Mouse (Mus musculus) neural tube, embryonic 11.5 days (tissue): Measurements from ENCODE around the gene Zfp358. TPM values are rescaled to one million over a fixed set of nuclear protein-coding genes. Genes with fewer than 3 reads are reported as not detected.

Experiments used
- ATAC-seq: fragments of 200-750 bp; cut with Nextera tagmentation; 2 replicates; pipeline ENCODE4 v1.8.0; 2017; ENCODE audit warnings: moderate number of reproducible peaks, mild to moderate bottlenecking, moderate TSS enrichment, moderate library complexity; ENCODE audit not compliant: insufficient read depth, low FRiP score, low TSS enrichment
- DNase-seq: peaks from one replicate; pipeline ENCODE4 v3.0.0-alpha.2; 2015; ENCODE audit warnings: low spot score
- H3K27ac ChIP-seq: fragments of 300-500 bp; sonication (generic); 2 replicates; pipeline ENCODE4 v1.5.1; 2014; ENCODE audit warnings: low read depth, mild to moderate bottlenecking, low read length
- H3K27me3 ChIP-seq: fragments of 300-500 bp; sonication (generic); 2 replicates; pipeline ENCODE4 v1.6.1; 2014; ENCODE audit warnings: mild to moderate bottlenecking, low read length, mixed read lengths; ENCODE audit not compliant: control insufficient read depth, insufficient read depth
- H3K36me3 ChIP-seq: fragments of 300-500 bp; sonication (generic); 2 replicates; pipeline ENCODE4 v1.6.1; 2014; ENCODE audit warnings: mild to moderate bottlenecking, low read length, moderate library complexity, mixed read lengths; ENCODE audit not compliant: control insufficient read depth, insufficient read depth
- H3K4me1 ChIP-seq: fragments of 300-500 bp; sonication (generic); 2 replicates; pipeline ENCODE4 v1.6.1; 2014; ENCODE audit warnings: low read length, mixed read lengths; ENCODE audit not compliant: control insufficient read depth, insufficient read depth
- H3K4me2 ChIP-seq: fragments of 300-500 bp; sonication (generic); 2 replicates; pipeline ENCODE4 v1.6.1; 2014; ENCODE audit warnings: low read depth, mild to moderate bottlenecking, moderate library complexity
- H3K4me3 ChIP-seq: fragments of 300-500 bp; sonication (generic); 2 replicates; pipeline ENCODE4 v1.5.1; 2014; ENCODE audit warnings: low read depth, low read length
- H3K9ac ChIP-seq: fragments of 300-500 bp; sonication (generic); 2 replicates; pipeline ENCODE4 v1.6.1; 2014; ENCODE audit warnings: mild to moderate bottlenecking, low read length
- H3K9me3 ChIP-seq: fragments of 300-500 bp; sonication (generic); 2 replicates; pipeline ENCODE4 v1.6.1; 2016; ENCODE audit warnings: low read length; ENCODE audit not compliant: control insufficient read depth
- whole genome bisulfite sequencing: fragments of 180-500 bp; shearing (Covaris S2); extraction: QIAGEN DNeasy Blood & Tissue Kit; methylation state at CpG from one replicate; pipeline ENCODE4 v1.1.7; 2014; 5-methylcytosine and 5-hydroxymethylcytosine counted together
- polyA plus RNA-seq: library from polyadenylated mRNA; unstranded; fragments of >200 nt; fragmentation: Nextera tagmentation; extraction: Ambion mirVana; gene quantifications from 2 replicates; pipeline ENCODE4 v1.2.1, GENCODE M21; 2014

The Zfp358 gene
- polyA plus RNA-seq, 1 experiment from 2014 or later: 29.9 TPM

GRCm38 (mm10) chr8:3495578-3496427, 2.9 kb downstream of the Zfp358 start:
- no peak overlapping the region for H3K9ac ChIP-seq
- no peak for DNase-seq
- peaks cover 19% of the 10 kb centered on the region for H3K36me3 ChIP-seq
- WGBS: 97% methylated on average over 44 of the region's 44 CpGs
- H3K27ac ChIP-seq: no peak overlapping the region
- no peak overlapping the region for H3K4me2 ChIP-seq
- peaks cover under 1% of the 10 kb centered on the region; the same call in 1 of the 2 replicates for H3K4me1 ChIP-seq
- H3K4me3 ChIP-seq: no peak overlapping the region
- H3K27me3 ChIP-seq: no peaks in the 10 kb centered on the region
- no peak for ATAC-seq
- H3K9me3 ChIP-seq: peaks cover 5% of the 10 kb centered on the region; the same call in 1 of the 2 replicates

GRCm38 (mm10) chr8:3496428-3496748, 3.5 kb downstream of the Zfp358 start:
- Histone ChIP-seq H3K4me2 (no peak overlapping the region), H3K4me3 (no peak overlapping the region), H3K9ac (no peak overlapping the region), H3K27me3 (no peaks in the 10 kb centered on the region), H3K36me3 (peaks cover 19% of the 10 kb centered on the region), H3K9me3 (peaks cover 5% of the 10 kb centered on the region; the same call in 1 of the 2 replicates), H3K27ac (no peak overlapping the region), H3K4me1 (peaks cover 6% of the 10 kb centered on the region)
- no peak for DNase-seq
- 93% methylated on average over 15 of the region's 15 CpGs for WGBS
- no peak for ATAC-seq

- Histone ChIP-seq H3K9me3 (peaks cover 5% of the 10 kb centered on the region; the same call in 1 of the 2 replicates), H3K27ac (no peak overlapping the region), H3K36me3 (peaks cover 19% of the 10 kb centered on the region), H3K27me3 (no peaks in the 10 kb centered on the region), H3K9ac (no peak overlapping the region), H3K4me2 (no peak overlapping the region), H3K4me1 (peaks cover 6% of the 10 kb centered on the region), H3K4me3 (no peak overlapping the region)
- no peak for ATAC-seq
- 91% methylated on average over 3 of the region's 3 CpGs for WGBS
- DNase-seq: no peak
These were observed 5.6 kb downstream of the Zfp358 start for GRCm38 (mm10) chr8:3498583-3498982.

- H3K4me1 ChIP-seq: peaks cover 6% of the 10 kb centered on the region
- peaks cover 19% of the 10 kb centered on the region for H3K36me3 ChIP-seq
- ATAC-seq: no peak; the same call in none of the 2 replicates
- 9% methylated on average over 8 of the region's 8 CpGs for WGBS
- H3K4me2 ChIP-seq: peak overlapping the region; percentile 62
- H3K9me3 ChIP-seq: peaks cover 5% of the 10 kb centered on the region; the same call in 1 of the 2 replicates
- H3K4me3 ChIP-seq: peak overlapping the region; percentile 77
- no peak for DNase-seq
- H3K27ac ChIP-seq: peak overlapping the region; percentile 71
- no peaks in the 10 kb centered on the region for H3K27me3 ChIP-seq
- peak overlapping the region; percentile 67 for H3K9ac ChIP-seq
These were observed 6.8 kb downstream of the Zfp358 start for GRCm38 (mm10) chr8:3499751-3500150.

GRCm38 (mm10) chr8:3500235-3501090, 7.5 kb downstream of the Zfp358 start, which contains the start of gene Mcoln1:
TSS of gene Mcoln1 (plus strand) at chr8:3500457.
- peak within 1 kb of the TSS; percentile 87 for H3K4me2 ChIP-seq
- H3K27ac ChIP-seq: peak within 1 kb of the TSS; percentile 71
- H3K36me3 ChIP-seq: peaks cover 12% of the 10 kb centered on the region
- peak within 1 kb of the TSS; percentile 77 for H3K4me3 ChIP-seq
- H3K9ac ChIP-seq: peak within 1 kb of the TSS; percentile 73
- DNase-seq: peak; percentile 98
- ATAC-seq: peak; percentile 89
- peaks cover 3% of the 10 kb centered on the region; the same call in 1 of the 2 replicates for H3K9me3 ChIP-seq
- under 1% methylated on average over 70 of the region's 70 CpGs for WGBS
- H3K4me1 ChIP-seq: peaks cover 6% of the 10 kb centered on the region
- H3K27me3 ChIP-seq: no peaks in the 10 kb centered on the region

GRCm38 (mm10) chr8:3502217-3502616, 9.3 kb downstream of the Zfp358 start:
- 75% methylated on average over 4 of the region's 4 CpGs for WGBS
- Histone ChIP-seq H3K9me3 (no peaks in the 10 kb centered on the region), H3K27me3 (no peaks in the 10 kb centered on the region), H3K9ac (no peak overlapping the region), H3K4me1 (peaks cover 6% of the 10 kb centered on the region), H3K27ac (no peak overlapping the region), H3K36me3 (peaks cover 3% of the 10 kb centered on the region), H3K4me2 (no peak overlapping the region), H3K4me3 (no peak overlapping the region)
- ATAC-seq: no peak
- DNase-seq: no peak

- H3K36me3 ChIP-seq: peaks cover 8% of the 10 kb centered on the region
These were observed 15.2 kb downstream of the Zfp358 start for GRCm38 (mm10) chr8:3507979-3508754.

GRCm38 (mm10) chr8:3514681-3515247, 21.8 kb downstream of the Zfp358 start:
- peak overlapping the region; percentile 98 for H3K4me2 ChIP-seq
- DNase-seq: no peak
- H3K27ac ChIP-seq: no peak overlapping the region
- 40% methylated on average over 13 of the region's 13 CpGs for WGBS
- H3K27me3 ChIP-seq: no peaks in the 10 kb centered on the region
- H3K4me3 ChIP-seq: peak overlapping the region; percentile 54
- no peak for ATAC-seq
- no peaks in the 10 kb centered on the region for H3K9me3 ChIP-seq
- H3K9ac ChIP-seq: peak overlapping the region; percentile 48; the same call in 1 of the 2 replicates
- H3K36me3 ChIP-seq: peaks cover 3% of the 10 kb centered on the region
- no peaks in the 10 kb centered on the region for H3K4me1 ChIP-seq

More at GRCm38 (mm10) chr8:3507979-3508754, 15.2 kb downstream of the Zfp358 start:
- DNase-seq (no peak), ATAC-seq (no peak)
- no peaks in the 10 kb centered on the region for H3K27me3 ChIP-seq
- H3K9ac ChIP-seq: no peak overlapping the region
- H3K9me3 ChIP-seq: no peaks in the 10 kb centered on the region
- no peak overlapping the region for H3K27ac ChIP-seq
- no peak overlapping the region for H3K4me2 ChIP-seq
- H3K4me1 ChIP-seq: no peaks in the 10 kb centered on the region
- no peak overlapping the region for H3K4me3 ChIP-seq
- 90% methylated on average over 6 of the region's 6 CpGs for WGBS
